Mouse (Mus musculus): ENCODE measurements around the gene Mup13.
"Not testable (repeated sequence)": the region's sequence is repeated elsewhere in the genome, so short reads cannot be mapped to it uniquely, and the experiment has no call there.

Gene Mup13

DNA sequence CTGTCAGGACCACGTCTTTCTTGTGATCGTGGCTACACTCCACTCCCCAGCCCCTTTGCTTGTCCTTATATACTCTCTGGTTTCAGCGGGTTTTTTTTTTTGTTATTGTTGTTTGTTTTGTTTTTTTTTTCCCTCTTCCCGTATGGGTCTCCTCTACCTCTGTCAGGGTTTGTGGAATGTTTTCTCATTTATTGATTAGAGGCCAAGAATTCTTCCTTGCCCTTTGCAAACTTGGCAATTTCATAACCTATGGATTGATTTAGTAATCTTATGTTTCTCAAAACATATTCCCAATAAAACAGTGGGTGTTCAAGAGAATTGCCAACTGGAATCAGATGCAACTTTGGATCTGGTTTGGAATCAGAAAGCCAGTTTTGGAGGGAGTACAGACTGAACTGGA, at the start of gene Mup13:
Gene Mup13 (minus strand): TSS at position 101 of the 400 bp plus-strand sequence.
- in situ Hi-C loops (cut with MboI; ENCODE audit: low pct_unique_long_range_greater_than_20kb in 1 of 2, low sequenced_read_pairs in 2 of 2, unreplicated experiment in 1 of 2) = not testable (repeated sequence)

Measured in mouse embryonic stem cell (cell line).